ENCODE assay signal across 19 mouse cellular contexts in the genomic region with DNA sequence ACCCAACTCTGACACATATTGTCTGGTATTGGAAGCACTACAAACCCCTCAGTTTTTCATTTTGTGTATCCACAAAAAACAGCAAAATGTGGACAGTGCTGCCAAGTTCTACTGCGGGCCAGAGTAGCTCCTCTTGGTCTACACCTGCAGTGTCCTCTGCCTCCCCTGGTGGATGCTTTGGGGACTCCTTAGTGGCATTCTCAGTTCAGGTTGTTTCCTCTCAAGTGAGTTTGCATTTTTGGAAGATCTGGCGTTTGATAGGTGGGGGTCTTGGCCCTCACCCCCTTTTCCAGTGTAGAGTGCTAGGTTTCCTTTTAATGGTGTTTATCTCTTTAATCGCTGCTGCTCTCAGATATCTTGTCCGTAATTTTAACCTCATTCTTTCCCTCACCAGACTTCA.
DNase-seq lines count a peak whose midpoint lies in the region; TF ChIP-seq lines count a peak whose summit lies in the region.
"Had no signal": no experiment of that assay in that cellular context is flagged by ENCODE, and none has a peak within 500 bp of the region (broad histone marks: within the 10 kb centered on the region; RNA-seq: fewer than 3 reads in every experiment).

No protein-coding gene starts in this region.

- TF ChIP-seq CTCF in layer of hippocampus, adult 2 months (conservative IDR thresholded peaks at IDR 0.05) = peak; percentile 55

- H3K4me3 ChIP-seq in layer of hippocampus, adult 2 months = no peak overlapping the region
- H3K4me3 ChIP-seq: embryonic facial prominence, embryonic 13.5 days; forebrain, embryonic 10.5 days; liver, embryonic 15.5 days; stomach, embryonic 15.5 days had no signal

- DNase-seq in adrenal gland, postnatal 10 days = peak; percentile 7
- no peak for DNase-seq in adrenal gland, adult 18-20 months (ENCODE audit: low spot score in 2 of 2)
- no peak for DNase-seq in layer of hippocampus, adult 2 months (ENCODE audit: low spot score in 2 of 2)
- no peak for DNase-seq in layer of hippocampus, adult 18-20 months (ENCODE audit: low spot score in 2 of 2)
- DNase-seq in thymus, postnatal 14 days = peak; percentile 55
- DNase-seq in thymus, adult 18-20 months = no peak
- DNase-seq in cerebellum, postnatal 4 days (ENCODE audit: low spot score in 2 of 2) = no peak
- DNase-seq in cerebellum, adult 18-20 months = no peak
- DNase-seq: adrenal gland, postnatal 25 days; cerebellum, postnatal 36 days; heart, adult 18-20 months; heart, postnatal 10 days; kidney, postnatal 14 days; layer of hippocampus, postnatal 36 days; right cerebral cortex, postnatal 4 days had no signal

- no peak overlapping the region for H3K27ac ChIP-seq in layer of hippocampus, adult 2 months
- H3K27ac ChIP-seq: embryonic facial prominence, embryonic 13.5 days; forebrain, embryonic 10.5 days; liver, embryonic 15.5 days; stomach, embryonic 15.5 days had no signal

Comparison
In these comparisons a context has a peak if more than half of its experiments do, and no peak if none do; other contexts are left out.
1. DNase-seq: peak in adrenal gland, postnatal 10 days (single experiment) and thymus, postnatal 14 days (single experiment); none in adrenal gland, adult 18-20 months (0 of 2), layer of hippocampus, adult 2 months (0 of 2), layer of hippocampus, adult 18-20 months (0 of 2), thymus, adult 18-20 months (0 of 2), cerebellum, postnatal 4 days (0 of 2) and cerebellum, adult 18-20 months (0 of 2).